Mouse (Mus musculus) heart, adult 10 weeks (tissue): ENCODE measurements around the gene Kcna10. TPM values are rescaled to one million over a fixed set of nuclear protein-coding genes. Genes with fewer than 3 reads are reported as not detected.

Experiments used
- polyA plus RNA-seq: library from polyadenylated mRNA; stranded (reverse); fragments of 350-450 nt; fragmentation: Illumina TruSeq; extraction: RNeasy Lipid Tissue Mini Kit (QIAGEN cat#74804); gene quantifications from one replicate; pipeline ENCODE4 v1.2.3, GENCODE M21; 2014; ENCODE audit warnings: low read depth, low replicate concordance

Gene Kcna10
- not detected for polyA plus RNA-seq

GRCm38 (mm10) chr3:107182756-107183155 lies at the start of gene Kcna10:
TSS of gene Kcna10 (plus strand) at chr3:107183056.

GRCm38 (mm10) chr3:107221608-107222007 lies 38.8 kb downstream of the Kcna10 start, which contains the start of gene Cym:
TSS of gene Cym (minus strand) at chr3:107221732.

GRCm38 (mm10) chr3:107230527-107230926 lies 47.7 kb downstream of the Kcna10 start, which contains the start of gene A630076J17Rik:
TSS of gene A630076J17Rik (plus strand) at chr3:107230614.

GRCm38 (mm10) chr3:107239607-107240006 lies 56.8 kb downstream of the Kcna10 start, which contains the start of gene Prok1:
TSS of gene Prok1 (minus strand) at chr3:107239707.

Other genes with a start within 250 kb of the Kcna10 start
- gene Kcna3, start 146.9 kb upstream of the Kcna10 start, polyA plus RNA-seq = not detected
- 1.3 TPM for gene Kcna2, start 81.9 kb upstream of the Kcna10 start, polyA plus RNA-seq
- gene Cym, start 38.7 kb downstream of the Kcna10 start, polyA plus RNA-seq = not detected
- not detected for gene A630076J17Rik, start 47.6 kb downstream of the Kcna10 start, polyA plus RNA-seq
- gene Prok1, start 56.7 kb downstream of the Kcna10 start, polyA plus RNA-seq = not detected
- 110 TPM for gene Lamtor5, start 95.8 kb downstream of the Kcna10 start, polyA plus RNA-seq
- gene Slc16a4, start 108.2 kb downstream of the Kcna10 start, polyA plus RNA-seq = not detected
- gene Rbm15, start 150.6 kb downstream of the Kcna10 start, polyA plus RNA-seq = 8.9 TPM